Mouse (Mus musculus) granulocyte monocyte progenitor cell, adult 5-6 weeks (primary cell): ENCODE results near the gene Gm20390. TPM values are rescaled to one million over a fixed set of nuclear protein-coding genes. Genes with fewer than 3 reads are reported as not detected.

Experiments used
- total RNA-seq, 2 experiments: library from RNA; stranded (forward) in 1 of 2; stranded (reverse) in 1 of 2; fragments of 200-712, 200-1000 nt in 1 of 2; fragments of >200 nt in 1 of 2; fragmentation: Nextera tagmentation in 1 of 2; gene quantifications; 2 replicates each; pipeline ENCODE4 v1.2.3; 2014 to 2017

Gm20390 gene
- total RNA-seq, 2 experiments from 2014 or later: 112 TPM; not detected in 1

Other genes with a start within 250 kb of the Gm20390 start
- gene Utp18, start 82.5 kb downstream of the Gm20390 start, total RNA-seq (2014; fragmentation: Nextera tagmentation): 19.3 and 29.2 TPM in 2 replicates
- gene Utp18, start 82.5 kb downstream of the Gm20390 start, total RNA-seq (2017): 61.3 and 64.2 TPM in 2 replicates
- gene Mbtd1, start 82.4 kb downstream of the Gm20390 start, total RNA-seq (2014; fragmentation: Nextera tagmentation): 58.1 and 64.8 TPM in 2 replicates
- gene Mbtd1, start 82.4 kb downstream of the Gm20390 start, total RNA-seq (2017): 27.0 and 46.8 TPM in 2 replicates
- gene Nme2, start 12.0 kb downstream of the Gm20390 start, total RNA-seq (2014; fragmentation: Nextera tagmentation): 640 and 684 TPM in 2 replicates
- gene Nme2, start 12.0 kb downstream of the Gm20390 start, total RNA-seq (2017): 250 and 253 TPM in 2 replicates
- 78.3 and 96.2 TPM in 2 replicates for gene Nme1, start 228 bp upstream of the Gm20390 start, total RNA-seq (2014; fragmentation: Nextera tagmentation)
- 178 and 237 TPM in 2 replicates for gene Nme1, start 228 bp upstream of the Gm20390 start, total RNA-seq (2017)
- gene Spag9, start 27.8 kb upstream of the Gm20390 start, total RNA-seq (2014; fragmentation: Nextera tagmentation): 25.3 and 42.8 TPM in 2 replicates
- 51.1 and 59.8 TPM in 2 replicates for gene Spag9, start 27.8 kb upstream of the Gm20390 start, total RNA-seq (2017)
- gene Tob1, start 243.2 kb upstream of the Gm20390 start, total RNA-seq (2014; fragmentation: Nextera tagmentation): 2.9 and 4.5 TPM in 2 replicates
- gene Tob1, start 243.2 kb upstream of the Gm20390 start, total RNA-seq (2017): 1.1 and 4.9 TPM in 2 replicates